Mouse (Mus musculus): Measurements from ENCODE around the gene C1qtnf3. TPM values are rescaled to one million over a fixed set of nuclear protein-coding genes. Genes with fewer than 3 reads are reported as not detected.

C1qtnf3 gene
- polyA plus RNA-seq, 1 experiment from 2014 or later = 0.98 TPM

- no peak overlapping the region for H3K9ac ChIP-seq (replicated peaks; ENCODE audit: low read depth, low read length)
- no peaks in the 10 kb centered on the region for H3K36me3 ChIP-seq (ENCODE audit: control insufficient read depth, insufficient read depth, low read length)
- no peak overlapping the region for H3K27ac ChIP-seq (ENCODE audit: low read length)
- ATAC-seq (ENCODE audit: insufficient number of reproducible peaks, insufficient read depth, low FRiP score, low read depth) = no peak
- H3K4me3 ChIP-seq (ENCODE audit: low read depth, low read length) = no peak overlapping the region
- 80% methylated on average over 4 of the region's 4 CpGs for WGBS
- H3K4me2 ChIP-seq (replicated peaks; ENCODE audit: low read depth, low read length) = no peak overlapping the region
- H3K9me3 ChIP-seq (ENCODE audit: control insufficient read depth, low read depth, low read length) = no peaks in the 10 kb centered on the region
- H3K4me1 ChIP-seq (ENCODE audit: control insufficient read depth, insufficient read depth, low read length) = no peaks in the 10 kb centered on the region
- no peaks in the 10 kb centered on the region for H3K27me3 ChIP-seq (ENCODE audit: control insufficient read depth, insufficient read depth, low read length)
Observed at GRCm38 (mm10) chr15:10923076-10923995, 28.8 kb upstream of the C1qtnf3 start.

- no peak for ATAC-seq (ENCODE audit: insufficient number of reproducible peaks, insufficient read depth, low FRiP score, low read depth)
- no peak overlapping the region for H3K27ac ChIP-seq (ENCODE audit: low read length)
- no peak overlapping the region for H3K4me3 ChIP-seq (ENCODE audit: low read depth, low read length)
- H3K9me3 ChIP-seq (ENCODE audit: control insufficient read depth, low read depth, low read length) = no peaks in the 10 kb centered on the region
- no peaks in the 10 kb centered on the region for H3K36me3 ChIP-seq (ENCODE audit: control insufficient read depth, insufficient read depth, low read length)
- no peak overlapping the region for H3K9ac ChIP-seq (replicated peaks; ENCODE audit: low read depth, low read length)
- no peak overlapping the region for H3K4me2 ChIP-seq (replicated peaks; ENCODE audit: low read depth, low read length)
- H3K4me1 ChIP-seq (ENCODE audit: control insufficient read depth, insufficient read depth, low read length) = no peaks in the 10 kb centered on the region
- no peaks in the 10 kb centered on the region for H3K27me3 ChIP-seq (ENCODE audit: control insufficient read depth, insufficient read depth, low read length)
- WGBS = 69% methylated on average over 8 of the region's 8 CpGs
Observed at GRCm38 (mm10) chr15:10927325-10927724, 24.8 kb upstream of the C1qtnf3 start.

- Histone ChIP-seq H3K9ac (replicated peaks; ENCODE audit: low read depth, low read length) (no peak overlapping the region), H3K27me3 (ENCODE audit: control insufficient read depth, insufficient read depth, low read length) (no peaks in the 10 kb centered on the region), H3K4me3 (ENCODE audit: low read depth, low read length) (no peak overlapping the region), H3K4me1 (ENCODE audit: control insufficient read depth, insufficient read depth, low read length) (no peaks in the 10 kb centered on the region), H3K9me3 (ENCODE audit: control insufficient read depth, low read depth, low read length) (no peaks in the 10 kb centered on the region), H3K36me3 (ENCODE audit: control insufficient read depth, insufficient read depth, low read length) (no peaks in the 10 kb centered on the region), H3K4me2 (replicated peaks; ENCODE audit: low read depth, low read length) (no peak overlapping the region), H3K27ac (ENCODE audit: low read length) (no peak overlapping the region)
- 91% methylated on average over 5 of the region's 5 CpGs for WGBS
- ATAC-seq (ENCODE audit: insufficient number of reproducible peaks, insufficient read depth, low FRiP score, low read depth) = no peak
Observed at GRCm38 (mm10) chr15:10928633-10929270, 23.4 kb upstream of the C1qtnf3 start.

GRCm38 (mm10) chr15:10933930-10934329 is 18.2 kb upstream of the C1qtnf3 start:
- no peaks in the 10 kb centered on the region for H3K36me3 ChIP-seq (ENCODE audit: control insufficient read depth, insufficient read depth, low read length)
- H3K4me3 ChIP-seq (ENCODE audit: low read depth, low read length) = no peak overlapping the region
- no peaks in the 10 kb centered on the region for H3K9me3 ChIP-seq (ENCODE audit: control insufficient read depth, low read depth, low read length)
- no peak overlapping the region for H3K4me2 ChIP-seq (replicated peaks; ENCODE audit: low read depth, low read length)
- H3K4me1 ChIP-seq (ENCODE audit: control insufficient read depth, insufficient read depth, low read length) = no peaks in the 10 kb centered on the region
- no peaks in the 10 kb centered on the region for H3K27me3 ChIP-seq (ENCODE audit: control insufficient read depth, insufficient read depth, low read length)
- no peak overlapping the region for H3K9ac ChIP-seq (replicated peaks; ENCODE audit: low read depth, low read length)
- no peak overlapping the region for H3K27ac ChIP-seq (ENCODE audit: low read length)
- WGBS = 81% methylated on average over 1 of the region's 1 CpGs
- ATAC-seq (ENCODE audit: insufficient number of reproducible peaks, insufficient read depth, low FRiP score, low read depth) = no peak

- Histone ChIP-seq H3K36me3 (ENCODE audit: control insufficient read depth, insufficient read depth, low read length) (no peaks in the 10 kb centered on the region), H3K27ac (ENCODE audit: low read length) (no peak overlapping the region), H3K4me3 (ENCODE audit: low read depth, low read length) (no peak overlapping the region), H3K9me3 (ENCODE audit: control insufficient read depth, low read depth, low read length) (no peaks in the 10 kb centered on the region), H3K27me3 (ENCODE audit: control insufficient read depth, insufficient read depth, low read length) (no peaks in the 10 kb centered on the region), H3K4me1 (ENCODE audit: control insufficient read depth, insufficient read depth, low read length) (no peaks in the 10 kb centered on the region), H3K4me2 (replicated peaks; ENCODE audit: low read depth, low read length) (no peak overlapping the region), H3K9ac (replicated peaks; ENCODE audit: low read depth, low read length) (no peak overlapping the region)
- ATAC-seq (ENCODE audit: insufficient number of reproducible peaks, insufficient read depth, low FRiP score, low read depth) = no peak
- 67% methylated on average over 15 of the region's 15 CpGs for WGBS
Observed at GRCm38 (mm10) chr15:10940148-10941108, 11.7 kb upstream of the C1qtnf3 start.

GRCm38 (mm10) chr15:10941901-10942300 is 10.2 kb upstream of the C1qtnf3 start:
- ATAC-seq (ENCODE audit: insufficient number of reproducible peaks, insufficient read depth, low FRiP score, low read depth) = no peak
- WGBS = 70% methylated on average over 6 of the region's 6 CpGs
- H3K36me3 ChIP-seq (ENCODE audit: control insufficient read depth, insufficient read depth, low read length) = no peaks in the 10 kb centered on the region

GRCm38 (mm10) chr15:10947852-10948251 is 4.3 kb upstream of the C1qtnf3 start:
- 69% methylated on average over 1 of the region's 1 CpGs for WGBS
- ATAC-seq (ENCODE audit: insufficient number of reproducible peaks, insufficient read depth, low FRiP score, low read depth) = no peak
- Histone ChIP-seq H3K36me3 (ENCODE audit: control insufficient read depth, insufficient read depth, low read length) (no peaks in the 10 kb centered on the region), H3K4me1 (ENCODE audit: control insufficient read depth, insufficient read depth, low read length) (no peaks in the 10 kb centered on the region), H3K9me3 (ENCODE audit: control insufficient read depth, low read depth, low read length) (no peaks in the 10 kb centered on the region), H3K27ac (ENCODE audit: low read length) (no peak overlapping the region), H3K4me3 (ENCODE audit: low read depth, low read length) (no peak overlapping the region), H3K4me2 (replicated peaks; ENCODE audit: low read depth, low read length) (no peak overlapping the region), H3K27me3 (ENCODE audit: control insufficient read depth, insufficient read depth, low read length) (no peaks in the 10 kb centered on the region), H3K9ac (replicated peaks; ENCODE audit: low read depth, low read length) (no peak overlapping the region)

More at GRCm38 (mm10) chr15:10941901-10942300, 10.2 kb upstream of the C1qtnf3 start:
- no peak overlapping the region for H3K4me2 ChIP-seq (replicated peaks; ENCODE audit: low read depth, low read length)
- H3K9me3 ChIP-seq (ENCODE audit: control insufficient read depth, low read depth, low read length) = no peaks in the 10 kb centered on the region
- no peak overlapping the region for H3K9ac ChIP-seq (replicated peaks; ENCODE audit: low read depth, low read length)
- H3K27ac ChIP-seq (ENCODE audit: low read length) = no peak overlapping the region
- H3K4me3 ChIP-seq (ENCODE audit: low read depth, low read length) = no peak overlapping the region
- no peaks in the 10 kb centered on the region for H3K4me1 ChIP-seq (ENCODE audit: control insufficient read depth, insufficient read depth, low read length)
- H3K27me3 ChIP-seq (ENCODE audit: control insufficient read depth, insufficient read depth, low read length) = no peaks in the 10 kb centered on the region

- no peaks in the 10 kb centered on the region for H3K9me3 ChIP-seq (ENCODE audit: control insufficient read depth, low read depth, low read length)
- WGBS = 50% methylated on average over 4 of the region's 4 CpGs
- H3K4me2 ChIP-seq (replicated peaks; ENCODE audit: low read depth, low read length) = no peak overlapping the region
- H3K9ac ChIP-seq (replicated peaks; ENCODE audit: low read depth, low read length) = no peak overlapping the region
- H3K36me3 ChIP-seq (ENCODE audit: control insufficient read depth, insufficient read depth, low read length) = no peaks in the 10 kb centered on the region
- no peaks in the 10 kb centered on the region for H3K4me1 ChIP-seq (ENCODE audit: control insufficient read depth, insufficient read depth, low read length)
- no peaks in the 10 kb centered on the region for H3K27me3 ChIP-seq (ENCODE audit: control insufficient read depth, insufficient read depth, low read length)
- H3K4me3 ChIP-seq (ENCODE audit: low read depth, low read length) = no peak overlapping the region
- H3K27ac ChIP-seq (ENCODE audit: low read length) = no peak overlapping the region
- ATAC-seq (ENCODE audit: insufficient number of reproducible peaks, insufficient read depth, low FRiP score, low read depth) = no peak
Observed at GRCm38 (mm10) chr15:10952760-10953305, 701 bp downstream of the C1qtnf3 start.
